Mouse (Mus musculus): ENCODE results near the gene Pde4a.
"Not testable (repeated sequence)": the region's sequence is repeated elsewhere in the genome, so short reads cannot be mapped to it uniquely, and the experiment has no call there.

Gene Pde4a

DNA sequence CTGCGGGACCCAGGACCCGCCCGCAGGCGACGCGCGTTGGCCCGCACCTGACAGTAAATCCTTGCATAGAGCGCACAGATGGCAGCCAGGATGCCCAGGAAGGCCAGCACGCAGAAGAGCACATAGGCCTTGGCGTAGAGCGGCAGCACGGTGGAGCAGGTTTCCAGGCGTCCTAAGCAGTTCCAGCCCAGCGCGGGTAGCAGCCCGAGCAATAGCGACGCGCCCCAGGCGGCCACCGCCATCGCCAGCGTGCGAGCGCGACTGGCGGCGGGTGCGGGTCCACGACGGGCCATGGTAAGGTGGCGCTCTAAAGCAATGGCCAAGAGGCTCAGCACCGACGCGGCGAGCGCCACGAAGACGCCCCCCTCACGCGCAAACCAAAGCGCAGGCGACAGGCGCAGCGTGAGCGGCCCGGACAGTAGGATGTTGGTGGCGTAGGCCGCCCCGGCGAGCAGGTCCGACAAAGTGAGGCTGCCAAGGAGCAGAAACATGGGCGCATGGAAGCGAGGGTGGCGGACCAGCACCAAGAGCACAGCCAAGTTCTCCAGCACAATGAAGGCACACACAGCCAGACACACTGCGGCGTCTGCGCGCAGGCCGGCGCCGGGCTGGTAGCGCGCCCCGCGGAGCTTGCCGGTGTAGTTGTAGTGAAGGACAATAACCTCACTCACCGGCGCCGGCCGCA lies 79.1 kb downstream of the Pde4a start:
- no peak for DNase-seq (ENCODE audit: low read depth, low spot score)

DNA sequence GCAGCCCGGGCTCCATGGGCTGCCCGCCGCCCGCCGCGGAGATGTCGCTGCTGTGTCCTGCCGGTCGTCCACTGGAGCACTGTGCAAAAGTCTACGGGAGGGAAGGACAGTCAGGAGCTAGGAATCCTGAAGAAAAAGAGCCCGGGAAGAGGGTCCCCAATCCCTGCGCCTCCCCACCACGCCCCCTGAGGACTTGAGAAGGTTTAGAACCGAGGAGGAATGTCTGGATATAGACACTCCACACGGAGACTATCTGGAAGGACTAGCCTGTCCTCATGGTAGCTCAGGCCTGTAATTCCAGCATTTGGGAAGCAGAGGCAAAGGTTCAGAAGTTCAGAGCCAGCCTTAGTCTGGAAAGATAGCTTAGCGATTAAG lies 79.6 kb downstream of the Pde4a start:
- DNase-seq (ENCODE audit: low read depth, low spot score), result no peak

DNA sequence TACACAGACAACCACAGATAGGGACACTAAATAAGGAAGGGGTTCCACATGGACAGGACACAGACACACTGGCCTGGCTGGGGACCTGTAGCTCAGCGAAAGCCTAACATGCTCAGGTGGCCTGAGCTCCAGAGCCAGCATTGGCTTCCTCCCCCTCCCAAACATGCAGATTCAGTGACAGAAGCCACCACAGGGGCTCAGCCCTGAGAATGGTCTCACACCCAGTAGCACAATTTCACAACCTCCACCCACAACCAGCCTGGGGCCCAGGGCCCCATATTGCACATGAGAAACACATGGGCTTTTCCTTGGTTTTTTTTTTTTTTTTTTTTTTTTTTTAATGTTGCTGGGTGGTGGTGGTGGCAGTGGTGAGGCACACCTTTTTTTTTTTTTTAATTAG lies 80.8 kb downstream of the Pde4a start:
- no peak for DNase-seq (ENCODE audit: low read depth, low spot score)

DNA sequence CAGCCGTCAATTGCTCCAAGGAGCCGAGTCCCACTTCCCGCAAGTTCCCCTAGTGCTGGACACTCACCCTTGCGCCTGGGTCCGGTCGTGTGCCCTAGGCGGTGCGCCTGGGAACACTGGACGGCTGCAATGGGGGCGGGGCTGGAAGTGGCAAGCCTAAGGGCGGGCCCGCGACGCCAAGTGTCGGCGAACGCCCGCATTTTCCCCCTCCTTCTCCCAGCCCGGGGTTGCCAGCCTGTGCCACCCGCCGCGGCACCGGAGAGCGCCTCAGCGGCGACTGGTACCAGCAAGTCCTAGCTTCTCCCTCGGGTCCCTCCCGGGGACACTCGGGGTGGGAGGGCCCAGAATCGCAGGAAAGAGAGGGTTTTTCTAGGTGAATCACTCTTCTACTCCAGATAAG lies 82.8 kb downstream of the Pde4a start, which contains the start of gene S1pr5:
Gene S1pr5, minus strand, starts transcription at position 118 of the 400 bp plus-strand sequence.
- DNase-seq (ENCODE audit: low read depth, low spot score), result no peak

DNA sequence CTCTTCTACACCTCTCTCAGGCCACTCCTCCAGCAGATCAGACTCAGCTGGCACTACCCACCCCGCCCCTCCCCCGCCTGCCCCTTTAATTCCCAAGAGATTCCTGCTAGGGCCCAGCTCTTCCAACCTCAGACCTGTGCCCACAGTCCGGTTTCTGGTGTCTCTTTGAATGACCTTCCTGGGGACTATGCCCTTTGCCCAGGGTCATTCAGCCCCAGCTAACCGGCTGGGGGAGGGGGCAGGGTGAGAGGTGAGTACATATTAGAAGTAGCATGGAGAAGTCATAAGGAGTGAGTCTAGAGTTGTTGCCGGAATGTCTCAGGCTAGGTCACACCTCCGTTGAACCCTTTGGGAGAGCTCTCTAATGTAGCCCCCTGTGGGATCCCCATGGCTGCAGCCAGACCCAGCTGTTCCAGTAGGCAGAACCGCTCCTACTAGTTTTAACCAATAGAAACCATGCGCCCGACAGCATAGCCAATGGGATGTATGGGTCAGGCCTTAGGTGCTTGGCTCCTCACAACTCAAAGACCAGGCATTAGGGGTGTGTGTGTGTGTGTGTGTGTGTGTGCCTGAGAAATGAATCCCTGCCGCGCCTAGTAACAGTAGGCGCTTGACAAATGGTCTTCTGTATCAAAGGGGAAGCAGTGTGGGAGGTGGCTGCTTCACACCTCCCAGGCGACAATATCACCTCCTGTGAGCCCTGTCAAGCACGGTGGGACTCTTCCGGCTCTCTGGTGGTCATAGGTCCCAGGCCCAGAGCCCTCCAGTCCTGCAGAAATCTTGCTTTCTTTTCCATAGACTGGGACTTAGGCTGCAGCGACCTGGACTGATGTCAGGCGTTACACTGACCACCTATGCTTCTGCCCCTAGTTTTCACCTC lies 84.4 kb downstream of the Pde4a start:
- no peak for DNase-seq (ENCODE audit: low read depth, low spot score)

DNA sequence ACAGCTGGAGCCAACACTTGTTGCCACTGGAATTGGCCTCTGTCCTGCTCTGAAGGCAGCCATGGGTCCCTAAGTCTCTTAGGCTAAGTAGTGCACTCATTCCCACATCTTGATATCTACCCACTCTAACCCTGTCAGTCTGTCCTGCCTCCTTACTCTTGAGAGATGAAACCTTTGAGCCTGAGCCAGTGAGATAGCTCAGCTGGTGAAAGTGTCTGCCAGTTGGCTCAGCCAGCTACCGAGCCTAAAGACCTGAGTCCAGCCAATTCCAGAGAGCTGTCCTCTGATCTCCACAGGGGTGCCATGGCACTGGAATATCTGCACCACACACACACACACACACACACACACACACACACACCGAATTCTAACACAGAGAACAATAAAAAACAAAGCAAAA lies 85.0 kb downstream of the Pde4a start:
- DNase-seq (ENCODE audit: low read depth, low spot score), result no peak

DNA sequence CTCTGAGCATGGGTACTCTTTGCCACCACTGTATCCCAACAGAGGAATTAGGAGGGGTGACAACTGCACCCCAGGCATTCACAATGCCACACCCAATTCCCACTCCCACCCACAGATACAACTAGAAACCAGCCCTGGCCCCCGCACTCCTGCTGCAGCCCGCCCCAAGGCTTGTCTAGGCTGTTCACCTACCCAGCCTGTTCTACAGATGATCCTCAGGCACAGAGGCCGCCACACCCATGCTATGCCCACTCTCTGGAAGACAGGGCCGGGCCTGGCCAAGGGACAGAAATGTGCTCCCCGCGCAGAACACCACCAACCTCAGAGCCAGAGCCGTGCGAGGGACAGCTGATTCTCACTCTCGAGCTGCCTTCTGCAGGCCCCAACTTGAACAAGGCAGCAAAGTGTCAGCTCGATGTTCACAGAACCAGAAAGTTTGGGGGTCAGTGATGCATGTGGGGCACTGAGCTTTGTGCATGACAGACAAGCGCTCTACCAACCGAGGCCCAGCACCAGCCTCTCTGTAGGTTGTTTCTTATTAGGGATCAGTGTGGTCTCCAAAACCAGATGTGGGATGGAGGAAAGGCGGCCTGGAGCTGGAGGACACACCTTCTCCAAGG lies 85.7 kb downstream of the Pde4a start:
- DNase-seq (ENCODE audit: low read depth, low spot score), result no peak

DNA sequence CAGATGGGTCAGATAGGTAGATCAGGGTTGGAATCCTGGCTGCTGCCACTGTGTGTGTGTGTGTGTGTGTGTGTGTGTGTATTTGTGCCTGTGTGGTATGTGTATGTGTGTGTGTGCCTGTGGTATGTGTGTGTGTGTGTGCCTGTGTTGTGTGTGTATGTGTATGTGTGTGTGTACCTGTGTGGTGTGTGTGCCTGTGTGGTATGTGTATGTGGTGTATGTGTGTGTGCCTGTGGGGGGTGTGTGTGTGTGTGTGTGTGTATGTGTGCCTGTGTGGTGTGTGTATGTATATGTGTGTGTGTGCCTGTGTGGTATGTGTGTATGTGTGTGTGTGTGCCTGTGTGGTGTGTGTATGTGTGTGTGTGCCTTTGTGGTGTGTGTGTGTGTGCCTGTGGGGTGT lies 89.2 kb downstream of the Pde4a start:
- DNase-seq (ENCODE audit: low read depth, low spot score), result no peak

DNA sequence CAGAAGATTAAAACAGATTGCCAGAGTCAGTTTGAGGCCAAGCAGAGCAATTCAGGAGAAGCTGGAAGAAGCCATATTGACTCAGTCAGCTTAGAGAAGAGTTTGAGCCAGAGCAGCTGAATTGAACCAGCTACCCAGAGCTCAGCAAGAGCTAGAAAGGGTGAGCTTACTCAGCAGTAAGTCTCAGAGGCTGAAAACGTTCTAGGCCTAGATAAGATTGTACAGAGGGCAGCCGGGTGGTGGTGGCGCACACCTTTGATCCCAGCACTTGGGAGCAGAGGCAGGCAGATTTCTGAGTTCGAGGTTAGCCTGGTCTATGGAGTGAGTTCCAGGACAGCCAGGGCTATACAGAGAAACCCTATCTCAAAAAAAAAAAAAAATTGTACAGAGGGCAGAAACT lies 90.8 kb downstream of the Pde4a start:
- not testable (repeated sequence) for DNase-seq (ENCODE audit: low read depth, low spot score)

DNA sequence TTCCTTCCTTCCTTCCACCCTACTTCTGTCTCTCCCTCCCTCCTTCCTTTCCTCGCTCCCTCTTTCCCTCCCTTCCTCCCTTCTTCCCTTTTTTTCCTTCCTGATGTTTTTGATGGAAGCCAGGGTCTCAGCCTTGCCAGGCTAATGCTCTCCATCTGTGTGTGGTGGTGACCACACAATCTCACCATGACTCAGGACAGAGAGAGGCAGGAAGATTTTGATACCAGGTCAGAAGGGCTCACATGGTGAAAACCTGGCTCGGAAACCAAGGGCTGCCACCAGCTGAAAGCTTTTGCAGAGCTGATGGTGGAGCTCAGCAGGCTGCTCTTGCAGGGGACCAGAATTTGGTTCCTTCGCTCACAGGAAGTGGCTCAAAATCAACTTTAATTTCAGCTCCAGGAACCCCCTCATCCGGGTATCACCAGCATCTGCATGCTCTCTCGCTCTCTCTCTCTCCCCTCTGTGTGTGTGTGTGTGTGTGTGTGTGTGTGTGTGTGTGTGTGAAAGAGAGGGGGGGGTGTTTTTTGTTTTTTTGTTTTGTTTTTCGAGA lies 95.1 kb downstream of the Pde4a start:
- DNase-seq (ENCODE audit: low read depth, low spot score), result no peak

DNA sequence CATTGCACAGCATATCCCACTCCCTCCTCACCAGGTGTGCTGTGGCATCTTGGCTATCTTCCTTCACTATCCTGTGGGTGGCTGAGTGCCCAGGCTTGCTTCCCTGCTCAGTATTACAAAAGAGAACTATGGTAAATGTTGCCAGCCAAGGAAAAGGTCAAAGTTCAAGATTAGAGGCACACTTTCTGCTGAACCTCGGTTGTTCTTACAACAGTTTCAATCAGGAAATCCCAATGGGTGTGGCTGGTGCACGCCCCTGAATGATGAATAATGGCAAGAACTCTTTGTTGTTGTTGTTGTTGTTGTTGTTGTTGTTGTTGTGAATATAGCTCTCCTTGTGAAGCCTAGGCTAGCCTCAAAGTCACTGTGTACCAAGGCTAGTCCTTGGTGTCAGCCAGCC lies 96.3 kb downstream of the Pde4a start:
- no peak for DNase-seq (ENCODE audit: low read depth, low spot score)
